8 mouse cellular contexts compared by ENCODE assay signal in genomic region chr11:116167232-116167631, GRCm38 (mm10). TPM values are rescaled to one million over a fixed set of nuclear protein-coding genes. Genes with fewer than 3 reads are reported as not detected.
DNase-seq lines count a peak whose midpoint lies in the region; ATAC-seq and TF ChIP-seq lines count a peak whose summit lies in the region.

No protein-coding gene starts in this region.

- no peaks in the 10 kb centered on the region for H3K27me3 ChIP-seq in kidney, embryonic 16.5 days (ENCODE audit: insufficient read depth, low read length)
- H3K27me3 ChIP-seq in heart, postnatal 0 days (ENCODE audit: control insufficient read depth, insufficient read depth, low read length): no peaks in the 10 kb centered on the region
- no peaks in the 10 kb centered on the region for H3K27me3 ChIP-seq in midbrain, embryonic 12.5 days

- intact Hi-C loops in left cerebral cortex, postnatal 4 days (cut with DNase I): no loop called here

- no peak for TF ChIP-seq EP300 in heart, postnatal 0 days (IDR thresholded peaks at IDR 0.05; ENCODE audit: low read depth)

- TF ChIP-seq CTCF in heart, postnatal 0 days (IDR thresholded peaks at IDR 0.05; ENCODE audit: low read depth): no peak

- peak overlapping the region; percentile 95 for H3K9ac ChIP-seq in kidney, embryonic 16.5 days (replicated peaks; ENCODE audit: low read length)
- H3K9ac ChIP-seq in heart, postnatal 0 days (replicated peaks; ENCODE audit: low read depth, low read length): peak overlapping the region; percentile 67
- peak overlapping the region; percentile 89 for H3K9ac ChIP-seq in midbrain, embryonic 12.5 days (replicated peaks)

- peak overlapping the region; percentile 95 for H3K27ac ChIP-seq in kidney, embryonic 16.5 days (ENCODE audit: low read length)
- peak overlapping the region; percentile 59 for H3K27ac ChIP-seq in brown adipose tissue, adult 24 weeks (replicated peaks; ENCODE audit: low read depth, low read length)
- H3K27ac ChIP-seq in heart, postnatal 0 days (ENCODE audit: low read depth): peak overlapping the region; percentile 91
- H3K27ac ChIP-seq in midbrain, embryonic 12.5 days (replicated peaks): peak overlapping the region; percentile 93

- H3K4me1 ChIP-seq in kidney, embryonic 16.5 days (ENCODE audit: insufficient read depth, low read length): peaks cover 30% of the 10 kb centered on the region
- H3K4me1 ChIP-seq in brown adipose tissue, adult 24 weeks (ENCODE audit: control insufficient read depth, insufficient read depth, insufficient read length, low read length): no peaks in the 10 kb centered on the region
- H3K4me1 ChIP-seq in heart, postnatal 0 days (ENCODE audit: control insufficient read depth, insufficient read depth): peaks cover 8% of the 10 kb centered on the region
- peaks cover 22% of the 10 kb centered on the region for H3K4me1 ChIP-seq in midbrain, embryonic 12.5 days

- H3K4me2 ChIP-seq in kidney, embryonic 16.5 days (replicated peaks; ENCODE audit: low read depth, low read length): peak overlapping the region; percentile 92
- peak overlapping the region; percentile 76 for H3K4me2 ChIP-seq in heart, postnatal 0 days (ENCODE audit: low read depth, low read length)
- peak overlapping the region; percentile 82 for H3K4me2 ChIP-seq in midbrain, embryonic 12.5 days (replicated peaks)

- no peaks in the 10 kb centered on the region for H3K9me3 ChIP-seq in kidney, embryonic 16.5 days (ENCODE audit: low read length)
- H3K9me3 ChIP-seq in heart, postnatal 0 days (replicated peaks; ENCODE audit: control insufficient read depth, low read length): no peaks in the 10 kb centered on the region
- H3K9me3 ChIP-seq in midbrain, embryonic 12.5 days: no peaks in the 10 kb centered on the region

- WGBS in kidney, embryonic 16.5 days: 5% methylated on average over 6 of the region's 6 CpGs
- 2% methylated on average over 6 of the region's 6 CpGs for WGBS in heart, postnatal 0 days
- 9% methylated on average over 6 of the region's 6 CpGs for WGBS in midbrain, embryonic 12.5 days

- H3K4me3 ChIP-seq in kidney, embryonic 16.5 days (ENCODE audit: low read length): peak overlapping the region; percentile 79
- peak overlapping the region; percentile 74 for H3K4me3 ChIP-seq in brown adipose tissue, adult 24 weeks (ENCODE audit: insufficient read depth, low read depth, low read length)
- peak overlapping the region; percentile 67 for H3K4me3 ChIP-seq in heart, postnatal 0 days (ENCODE audit: low read depth, low read length)
- H3K4me3 ChIP-seq in midbrain, embryonic 12.5 days: peak overlapping the region; percentile 78

- ATAC-seq in kidney, embryonic 16.5 days (ENCODE audit: low FRiP score, low TSS enrichment): no peak
- ATAC-seq in heart, postnatal 0 days (ENCODE audit: insufficient read depth, low read depth): no peak
- ATAC-seq in midbrain, embryonic 12.5 days (ENCODE audit: low FRiP score, low read depth): no peak

- peaks cover 3% of the 10 kb centered on the region; the same call in 1 of the 2 replicates for H3K36me3 ChIP-seq in kidney, embryonic 16.5 days (ENCODE audit: insufficient read depth, low read length)
- peaks cover 24% of the 10 kb centered on the region for H3K36me3 ChIP-seq in heart, postnatal 0 days (replicated peaks; ENCODE audit: control insufficient read depth, insufficient read depth, low read length)
- H3K36me3 ChIP-seq in midbrain, embryonic 12.5 days: peaks cover 39% of the 10 kb centered on the region

- no peak for DNase-seq in kidney, adult 8-10 months
- peak; percentile 68 for DNase-seq in heart, postnatal 0 days (ENCODE audit: low spot score)
- DNase-seq in left cerebral cortex, adult 11 months (ENCODE audit: low spot score): no peak
- DNase-seq in spleen, adult 12 weeks (ENCODE audit: low spot score): no peak
- DNase-seq in left cerebral cortex, postnatal 4 days: no peak

RNA-seq across cellular contexts. Expression of gene Fbf1, which starts 0.7 kb away (rescaled TPM):
- 38.7 and 45.6 TPM in 2 replicates for polyA plus RNA-seq in kidney, embryonic 16.5 days (2015; fragmentation: Nextera tagmentation; extraction: Ambion mirVana)
- polyA plus RNA-seq in brown adipose tissue, adult 24 weeks (2012; ENCODE audit: insufficient read depth, insufficient read length, missing spikeins): 3.8 and 5.3 TPM in 2 replicates
- 20.4 and 22.8 TPM in 2 replicates for total RNA-seq in heart, postnatal 0 days (2014; rRNA removed; ENCODE audit: low replicate concordance)
- 8.2 and 8.5 TPM in 2 replicates for polyA plus RNA-seq in heart, postnatal 0 days (2015; fragmentation: Nextera tagmentation; extraction: Ambion mirVana)
- 80.2 and 85.9 TPM in 2 replicates for polyA plus RNA-seq in midbrain, embryonic 12.5 days (2016; fragmentation: Nextera tagmentation; extraction: Ambion mirVana)
- 100 to 1,000 TPM; 126 to 130 TPM for total RNA-seq in left cerebral cortex, postnatal 4 days (2021)

RNA-seq across cellular contexts. Expression of gene Mrpl38, which starts 28.6 kb away (rescaled TPM):
- 119 and 120 TPM in 2 replicates for polyA plus RNA-seq in kidney, embryonic 16.5 days (2015; fragmentation: Nextera tagmentation; extraction: Ambion mirVana)
- polyA plus RNA-seq in brown adipose tissue, adult 24 weeks (2012; ENCODE audit: insufficient read depth, insufficient read length, missing spikeins): 99.5 and 121 TPM in 2 replicates
- total RNA-seq in heart, postnatal 0 days (2014; rRNA removed; ENCODE audit: low replicate concordance): 114 and 153 TPM in 2 replicates
- polyA plus RNA-seq in heart, postnatal 0 days (2015; fragmentation: Nextera tagmentation; extraction: Ambion mirVana): 79.1 and 80.8 TPM in 2 replicates
- polyA plus RNA-seq in midbrain, embryonic 12.5 days (2016; fragmentation: Nextera tagmentation; extraction: Ambion mirVana): 82.3 and 84.4 TPM in 2 replicates
- total RNA-seq in left cerebral cortex, postnatal 4 days (2021): 10 to 100 TPM; 52.2 to 54.0 TPM

RNA-seq across cellular contexts. Expression of gene Ten1, which starts 31.4 kb away (rescaled TPM):
- polyA plus RNA-seq in kidney, embryonic 16.5 days (2015; fragmentation: Nextera tagmentation; extraction: Ambion mirVana): 85.0 and 85.9 TPM in 2 replicates
- 4.3 and 7.6 TPM in 2 replicates for polyA plus RNA-seq in brown adipose tissue, adult 24 weeks (2012; ENCODE audit: insufficient read depth, insufficient read length, missing spikeins)
- total RNA-seq in heart, postnatal 0 days (2014; rRNA removed; ENCODE audit: low replicate concordance): 58.4 and 63.6 TPM in 2 replicates
- polyA plus RNA-seq in heart, postnatal 0 days (2015; fragmentation: Nextera tagmentation; extraction: Ambion mirVana): 64.0 and 68.2 TPM in 2 replicates
- 50.4 and 60.0 TPM in 2 replicates for polyA plus RNA-seq in midbrain, embryonic 12.5 days (2016; fragmentation: Nextera tagmentation; extraction: Ambion mirVana)
- 10 to 100 TPM; 39.5 to 39.9 TPM for total RNA-seq in left cerebral cortex, postnatal 4 days (2021)

RNA-seq across cellular contexts. Expression of gene Acox1, which starts 31.6 kb away (rescaled TPM):
- 46.1 and 48.8 TPM in 2 replicates for polyA plus RNA-seq in kidney, embryonic 16.5 days (2015; fragmentation: Nextera tagmentation; extraction: Ambion mirVana)
- 223 and 402 TPM in 2 replicates for polyA plus RNA-seq in brown adipose tissue, adult 24 weeks (2012; ENCODE audit: insufficient read depth, insufficient read length, missing spikeins)
- 64.9 and 65.8 TPM in 2 replicates for total RNA-seq in heart, postnatal 0 days (2014; rRNA removed; ENCODE audit: low replicate concordance)
- polyA plus RNA-seq in heart, postnatal 0 days (2015; fragmentation: Nextera tagmentation; extraction: Ambion mirVana): 43.0 and 46.7 TPM in 2 replicates
- 37.9 and 42.6 TPM in 2 replicates for polyA plus RNA-seq in midbrain, embryonic 12.5 days (2016; fragmentation: Nextera tagmentation; extraction: Ambion mirVana)
- 10 to 100 TPM; 96.3 to 98.3 TPM for total RNA-seq in left cerebral cortex, postnatal 4 days (2021)

RNA-seq across cellular contexts. Expression of gene Trim65, which starts 36.3 kb away (rescaled TPM):
- 4.9 and 6.3 TPM in 2 replicates for polyA plus RNA-seq in kidney, embryonic 16.5 days (2015; fragmentation: Nextera tagmentation; extraction: Ambion mirVana)
- polyA plus RNA-seq in brown adipose tissue, adult 24 weeks (2012; ENCODE audit: insufficient read depth, insufficient read length, missing spikeins): 5.9 and 8.3 TPM in 2 replicates
- total RNA-seq in heart, postnatal 0 days (2014; rRNA removed; ENCODE audit: low replicate concordance): 5.9 and 15.0 TPM in 2 replicates
- polyA plus RNA-seq in heart, postnatal 0 days (2015; fragmentation: Nextera tagmentation; extraction: Ambion mirVana): 2.7 TPM in 2 replicates
- 1.3 and 1.7 TPM in 2 replicates for polyA plus RNA-seq in midbrain, embryonic 12.5 days (2016; fragmentation: Nextera tagmentation; extraction: Ambion mirVana)
- total RNA-seq in left cerebral cortex, postnatal 4 days (2021): 1 to 10 TPM; 4.9 to 5.2 TPM
